Comparison of ENCODE assay signal across 20 mouse cellular contexts in the genomic region with DNA sequence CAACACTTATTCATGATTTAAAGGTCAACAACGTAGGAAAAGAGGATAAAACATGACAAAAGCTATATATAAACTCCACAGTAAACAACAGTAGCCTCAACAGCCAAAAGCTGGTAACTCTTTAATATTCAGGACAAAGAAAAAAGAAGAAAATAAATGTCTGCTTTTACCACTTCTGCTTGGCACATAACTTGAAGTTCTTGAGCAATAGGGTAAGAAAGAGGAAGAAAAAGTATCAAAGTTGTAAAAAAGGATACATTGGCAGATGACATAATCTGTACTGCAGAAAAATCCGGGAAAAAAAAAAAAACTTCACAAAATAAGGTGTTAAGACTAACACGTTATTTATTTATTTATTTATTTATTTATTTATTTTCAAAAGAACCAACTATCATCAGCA.
DNase-seq lines count a peak whose midpoint lies in the region; ATAC-seq and TF ChIP-seq lines count a peak whose summit lies in the region.
"Had no signal": no experiment of that assay in that cellular context is flagged by ENCODE, and none has a peak within 500 bp of the region (broad histone marks: within the 10 kb centered on the region; RNA-seq: fewer than 3 reads in every experiment).

No protein-coding gene starts in this region.

- peak; percentile 32 for DNase-seq in lung, postnatal 0 days (ENCODE audit: low spot score)
- no peak for DNase-seq in lung, adult 2 months
- DNase-seq in ovary, postnatal 36 days (ENCODE audit: low spot score), result no peak
- DNase-seq in retina, embryonic 14.5 days (ENCODE audit: low spot score), result no peak
- DNase-seq in forebrain, embryonic 10.5 days (ENCODE audit: extremely low spot score, low spot score), result no peak
- DNase-seq: adrenal gland, postnatal 10 days; B cell, adult 2 months; cerebellum, adult 8-10 months; cerebellum, postnatal 25 days had no signal

- no peak for ATAC-seq in lung, postnatal 0 days
- ATAC-seq in granulocyte monocyte progenitor cell, adult 5-6 weeks (replicated peaks; ENCODE audit: poor library complexity, severe bottlenecking), result peak; percentile 63
- ATAC-seq in megakaryocyte progenitor cell, adult 5-6 weeks (replicated peaks; ENCODE audit: poor library complexity), result peak; percentile 46
- ATAC-seq: CD4-positive, CD25-positive, alpha-beta regulatory T cell, adult 4 months; forebrain, embryonic 14.5 days; hindbrain, embryonic 16.5 days; inflammation-experienced regulatory T-cells, adult 6 months had no signal

- H3K9ac ChIP-seq in lung, postnatal 0 days (replicated peaks; ENCODE audit: low read depth), result no peak overlapping the region
- H3K9ac ChIP-seq: heart, embryonic 12.5 days; hindbrain, embryonic 12.5 days had no signal

- H3K9me3 ChIP-seq in lung, postnatal 0 days (ENCODE audit: low read length), result no peaks in the 10 kb centered on the region
- no peaks in the 10 kb centered on the region for H3K9me3 ChIP-seq in forebrain, embryonic 10.5 days
- H3K9me3 ChIP-seq: embryonic facial prominence, embryonic 10.5 days; heart, embryonic 12.5 days; hindbrain, embryonic 12.5 days had no signal

- no peak for TF ChIP-seq CTCF in lung, postnatal 0 days (IDR thresholded peaks at IDR 0.05)
- TF ChIP-seq CTCF in lung, adult 2 months (IDR thresholded peaks at IDR 0.05; ENCODE audit: insufficient read depth, low read length), result no peak
- TF ChIP-seq CTCF in bone marrow macrophage, adult 2 months (IDR thresholded peaks at IDR 0.05; ENCODE audit: low read depth, low read length), result no peak

- H3K4me1 ChIP-seq in lung, postnatal 0 days (ENCODE audit: insufficient read depth, low read depth, low read length), result no peaks in the 10 kb centered on the region
- no peaks in the 10 kb centered on the region for H3K4me1 ChIP-seq in lung, adult 2 months (ENCODE audit: control insufficient read depth, insufficient read depth, low read length)
- H3K4me1 ChIP-seq in bone marrow macrophage, adult 2 months (ENCODE audit: control insufficient read depth, insufficient read depth, low read length), result peaks cover 57% of the 10 kb centered on the region
- peaks cover 37% of the 10 kb centered on the region for H3K4me1 ChIP-seq in forebrain, embryonic 10.5 days

- 66% methylated on average over 3 of the region's 3 CpGs for WGBS in lung, postnatal 0 days
- 64% methylated on average over 3 of the region's 3 CpGs for WGBS in lung, adult 2 months
- 84% methylated on average over 3 of the region's 3 CpGs for WGBS in forebrain, embryonic 10.5 days

- no peaks in the 10 kb centered on the region for H3K27me3 ChIP-seq in lung, postnatal 0 days (replicated peaks; ENCODE audit: insufficient read depth, low read length)
- H3K27me3 ChIP-seq in forebrain, embryonic 10.5 days (ENCODE audit: poor library complexity, severe bottlenecking), result no peaks in the 10 kb centered on the region
- H3K27me3 ChIP-seq: heart, embryonic 12.5 days; hindbrain, embryonic 12.5 days had no signal

- no peak for TF ChIP-seq POLR2A in lung, adult 2 months (IDR thresholded peaks at IDR 0.05; ENCODE audit: borderline replicate concordance, extremely low read depth, low read depth, low read length)
- no peak for TF ChIP-seq POLR2A in bone marrow macrophage, adult 2 months (IDR thresholded peaks at IDR 0.05; ENCODE audit: borderline replicate concordance, low read depth, low read length)

- H3K4me2 ChIP-seq in lung, postnatal 0 days (replicated peaks; ENCODE audit: low read depth, low read length), result no peak overlapping the region
- H3K4me2 ChIP-seq: heart, embryonic 12.5 days; hindbrain, embryonic 12.5 days had no signal

- H3K27ac ChIP-seq in lung, postnatal 0 days (ENCODE audit: low read length), result no peak overlapping the region
- peak overlapping the region; percentile 84 for H3K27ac ChIP-seq in bone marrow macrophage, adult 2 months (ENCODE audit: insufficient read depth, low read depth, low read length)
- H3K27ac ChIP-seq in forebrain, embryonic 10.5 days, result no peak overlapping the region
- H3K27ac ChIP-seq: embryonic facial prominence, embryonic 10.5 days; hindbrain, embryonic 12.5 days had no signal

- no peaks in the 10 kb centered on the region for H3K36me3 ChIP-seq in lung, postnatal 0 days (ENCODE audit: insufficient read depth, low read length)
- 0 out of 2 replicates have a peak, but pooled peaks cover 5% of the 10 kb centered on the region for H3K36me3 ChIP-seq in forebrain, embryonic 10.5 days (replicated peaks)
- H3K36me3 ChIP-seq: G1E; heart, embryonic 12.5 days; hindbrain, embryonic 12.5 days had no signal

- no peak for TF ChIP-seq EP300 in lung, postnatal 0 days (IDR thresholded peaks at IDR 0.05)

- no peak overlapping the region for H3K4me3 ChIP-seq in lung, postnatal 0 days (ENCODE audit: low read depth, low read length)
- no peak overlapping the region for H3K4me3 ChIP-seq in lung, adult 2 months (replicated peaks; ENCODE audit: extremely low read depth, low read depth, low read length)
- H3K4me3 ChIP-seq in bone marrow macrophage, adult 2 months (ENCODE audit: insufficient read depth, low read length), result no peak overlapping the region
- H3K4me3 ChIP-seq in forebrain, embryonic 10.5 days, result no peak overlapping the region
- H3K4me3 ChIP-seq: embryonic facial prominence, embryonic 10.5 days; heart, embryonic 12.5 days; hindbrain, embryonic 12.5 days had no signal
